In genomic region chr8:74851837-74852236, GRCm38 (mm10) we compare ENCODE assay signal across 9 mouse cellular contexts. TPM values are rescaled to one million over a fixed set of nuclear protein-coding genes. Genes with fewer than 3 reads are reported as not detected.
DNase-seq lines count a peak whose midpoint lies in the region; ATAC-seq and TF ChIP-seq lines count a peak whose summit lies in the region.
"Had no signal": no experiment of that assay in that cellular context is flagged by ENCODE, and none has a peak within 500 bp of the region (broad histone marks: within the 10 kb centered on the region; RNA-seq: fewer than 3 reads in every experiment).

No protein-coding gene starts in this region.

- TF ChIP-seq RAD21 in CH12.LX (IDR thresholded peaks at IDR 0.05; ENCODE audit: low read depth, low read length), result no peak

- in situ Hi-C loops in CH12.LX (cut with MboI; ENCODE audit: low pct_ligation_motif_present, low pct_unique_long_range_greater_than_20kb, low sequenced_read_pairs), result no loop called here

- no peak for TF ChIP-seq POLR2A in CH12.LX (IDR thresholded peaks at IDR 0.05; ENCODE audit: low read depth, low read length)

- WGBS in kidney, embryonic 15.5 days, result 20% methylated on average over 3 of the region's 3 CpGs
- 7% methylated on average over 3 of the region's 3 CpGs for WGBS in limb, embryonic 11.5 days
- WGBS in forebrain, embryonic 15.5 days, result 27% methylated on average over 3 of the region's 3 CpGs

- no peaks in the 10 kb centered on the region for H3K36me3 ChIP-seq in kidney, embryonic 15.5 days
- no peaks in the 10 kb centered on the region for H3K36me3 ChIP-seq in CH12.LX (replicated peaks in 1 of 2; ENCODE audit: control insufficient read depth in 1 of 2, insufficient read depth in 1 of 2, low read length in 1 of 2)
- H3K36me3 ChIP-seq in limb, embryonic 11.5 days (ENCODE audit: control insufficient read depth, insufficient read depth, low read length), result no peaks in the 10 kb centered on the region
- H3K36me3 ChIP-seq in forebrain, embryonic 15.5 days, result no peaks in the 10 kb centered on the region

- H3K9ac ChIP-seq in kidney, embryonic 15.5 days, result no peak overlapping the region
- no peak overlapping the region for H3K9ac ChIP-seq in CH12.LX (ENCODE audit: insufficient read depth, low read depth)
- no peak overlapping the region for H3K9ac ChIP-seq in limb, embryonic 11.5 days (ENCODE audit: low read length)
- H3K9ac ChIP-seq in forebrain, embryonic 15.5 days (replicated peaks), result no peak overlapping the region

- TF ChIP-seq CTCF in CH12.LX (conservative IDR thresholded peaks at IDR 0.05 in 1 of 2, IDR thresholded peaks at IDR 0.05 in 1 of 2; ENCODE audit: low read depth in 2 of 2, low read length in 2 of 2), result no peak

- dilution Hi-C loops in CH12.LX (cut with MboI; ENCODE audit: extremely low pct_ligation_motif_present, extremely low pct_unique_long_range_greater_than_20kb, low sequenced_read_pairs), result no loop called here

- no peaks in the 10 kb centered on the region for H3K4me1 ChIP-seq in kidney, embryonic 15.5 days
- no peaks in the 10 kb centered on the region for H3K4me1 ChIP-seq in CH12.LX (ENCODE audit: control insufficient read depth in 1 of 2, insufficient read depth in 2 of 2)
- H3K4me1 ChIP-seq in limb, embryonic 11.5 days (ENCODE audit: control insufficient read depth, insufficient read depth, low read length), result no peaks in the 10 kb centered on the region
- H3K4me1 ChIP-seq in forebrain, embryonic 15.5 days, result no peaks in the 10 kb centered on the region
- H3K4me1 ChIP-seq: megakaryocyte, embryonic 14.5 days had no signal

- no peak overlapping the region for H3K4me2 ChIP-seq in kidney, embryonic 15.5 days
- no peak overlapping the region for H3K4me2 ChIP-seq in CH12.LX (ENCODE audit: insufficient read depth, low read depth, poor library complexity, severe bottlenecking)
- H3K4me2 ChIP-seq in limb, embryonic 11.5 days (ENCODE audit: low read depth, severe bottlenecking), result no peak overlapping the region
- no peak overlapping the region for H3K4me2 ChIP-seq in forebrain, embryonic 15.5 days (replicated peaks)

- peak; percentile 73 for ATAC-seq in kidney, embryonic 15.5 days (replicated peaks; ENCODE audit: low FRiP score)
- ATAC-seq in limb, embryonic 11.5 days (ENCODE audit: insufficient number of reproducible peaks, low FRiP score, low TSS enrichment, low read depth), result peak; percentile 77; the same call in 1 of the 2 replicates
- no peak for ATAC-seq in forebrain, embryonic 15.5 days (replicated peaks)

- H3K27me3 ChIP-seq in kidney, embryonic 15.5 days, result no peaks in the 10 kb centered on the region
- peaks cover 51% of the 10 kb centered on the region for H3K27me3 ChIP-seq in CH12.LX (replicated peaks)
- no peaks in the 10 kb centered on the region for H3K27me3 ChIP-seq in limb, embryonic 11.5 days (ENCODE audit: control insufficient read depth, insufficient read depth, low read length)
- H3K27me3 ChIP-seq in forebrain, embryonic 15.5 days, result no peaks in the 10 kb centered on the region
- H3K27me3 ChIP-seq: megakaryocyte, embryonic 14.5 days had no signal

- no peak for DNase-seq in kidney, postnatal 25 days
- DNase-seq in CH12.LX (ENCODE audit: extremely low read depth) (peak; percentile 8), NIH3T3 (ENCODE audit: low read depth) (peak; percentile 49)
- peak; percentile 82 for DNase-seq in limb, embryonic 11.5 days (ENCODE audit: low spot score)
- no peak for DNase-seq in right cerebral cortex, postnatal 10 days (ENCODE audit: low spot score in 2 of 2)
- DNase-seq: thymus, adult 18-20 months had no signal

- H3K4me3 ChIP-seq in kidney, embryonic 15.5 days (replicated peaks), result no peak overlapping the region
- H3K4me3 ChIP-seq in CH12.LX (replicated peaks in 1 of 3; ENCODE audit: low read depth in 2 of 3, low read length in 2 of 3, poor library complexity in 1 of 3), result no peak overlapping the region
- no peak overlapping the region for H3K4me3 ChIP-seq in limb, embryonic 11.5 days (ENCODE audit: low read depth, low read length)
- no peak overlapping the region for H3K4me3 ChIP-seq in forebrain, embryonic 15.5 days
- H3K4me3 ChIP-seq: megakaryocyte, embryonic 14.5 days had no signal

- no peak for TF ChIP-seq EP300 in CH12.LX (IDR thresholded peaks at IDR 0.05; ENCODE audit: low read length)

- no peak overlapping the region for H3K27ac ChIP-seq in kidney, embryonic 15.5 days
- no peak overlapping the region for H3K27ac ChIP-seq in CH12.LX (ENCODE audit: insufficient read depth, low read depth)
- H3K27ac ChIP-seq in limb, embryonic 11.5 days (replicated peaks; ENCODE audit: low read depth, low read length), result no peak overlapping the region
- H3K27ac ChIP-seq in forebrain, embryonic 15.5 days (replicated peaks), result no peak overlapping the region

- no peaks in the 10 kb centered on the region for H3K9me3 ChIP-seq in kidney, embryonic 15.5 days (replicated peaks)
- H3K9me3 ChIP-seq in CH12.LX (replicated peaks; ENCODE audit: low read length), result no peaks in the 10 kb centered on the region
- no peaks in the 10 kb centered on the region for H3K9me3 ChIP-seq in limb, embryonic 11.5 days (ENCODE audit: control insufficient read depth, low read length)
- no peaks in the 10 kb centered on the region for H3K9me3 ChIP-seq in forebrain, embryonic 15.5 days
- H3K9me3 ChIP-seq: megakaryocyte, embryonic 14.5 days had no signal

- H3K79me2 ChIP-seq in CH12.LX (replicated peaks; ENCODE audit: control insufficient read depth, extremely low read depth, insufficient read depth, poor library complexity, severe bottlenecking), result no peaks in the 10 kb centered on the region

TF ChIP-seq in CH12.LX, 34 proteins besides CTCF, POLR2A, EP300 and RAD21:
- TF ChIP-seq JUN (IDR thresholded peaks at IDR 0.05; ENCODE audit: insufficient read depth, low read depth, low read length) (no peak), TBP (conservative IDR thresholded peaks at IDR 0.05; ENCODE audit: low read depth, low read length) (no peak), USF1 (IDR thresholded peaks at IDR 0.05; ENCODE audit: low read depth, low read length) (no peak), UBTF (IDR thresholded peaks at IDR 0.05; ENCODE audit: low read depth, low read length) (no peak), MXI1 (IDR thresholded peaks at IDR 0.05; ENCODE audit: low read depth, low read length) (no peak), TCF12 (IDR thresholded peaks at IDR 0.05; ENCODE audit: low read depth, low read length) (no peak)

RNA-seq across cellular contexts. Expression of gene Isx, which starts 21.1 kb away (rescaled TPM):
- polyA plus RNA-seq in kidney, embryonic 15.5 days (2015; fragmentation: Nextera tagmentation; extraction: Ambion mirVana), result 0.32 TPM in 1 of 2 replicates, not detected in the other
- total RNA-seq in CH12.LX (2012; rRNA removed) (not detected in 2 replicates), CH12.LX (2014; rRNA removed) (not detected in 2 replicates)
- not detected in 2 replicates for polyA plus RNA-seq in CH12.LX (2012; ENCODE audit: insufficient read length, low read depth)
- polyA plus RNA-seq in limb, embryonic 11.5 days (2014; fragmentation: Nextera tagmentation; extraction: Ambion mirVana), result not detected in 2 replicates
- not detected in 2 replicates for polyA plus RNA-seq in forebrain, embryonic 15.5 days (2015; fragmentation: Nextera tagmentation; extraction: Ambion mirVana)

Comparison
In these comparisons a context has a peak if more than half of its experiments do, and no peak if none do; other contexts are left out.
1. DNase-seq: peak in CH12.LX (single experiment), NIH3T3 (single experiment) and limb, embryonic 11.5 days (single experiment); none in kidney, postnatal 25 days (0 of 2) and right cerebral cortex, postnatal 10 days (0 of 2).